Mouse (Mus musculus) kidney, adult 2 months (tissue): ENCODE data around the gene Nxf1.

Experiments
- CTCF ChIP-seq: fragments of 200-500 bp; conservative IDR thresholded peaks from 2 replicates; pipeline ENCODE4 v1.5.1; 2011; ENCODE audit warnings: low read depth, mild to moderate bottlenecking, control low read depth, low read length, moderate library complexity, mixed read lengths; ENCODE audit not compliant: insufficient read depth, insufficient read length
- POLR2A ChIP-seq: fragments of 200-500 bp; IDR thresholded peaks from one replicate; pipeline ENCODE4 v1.6.1; 2011; ENCODE audit warnings: low read depth, low read length, control low read depth

DNA sequence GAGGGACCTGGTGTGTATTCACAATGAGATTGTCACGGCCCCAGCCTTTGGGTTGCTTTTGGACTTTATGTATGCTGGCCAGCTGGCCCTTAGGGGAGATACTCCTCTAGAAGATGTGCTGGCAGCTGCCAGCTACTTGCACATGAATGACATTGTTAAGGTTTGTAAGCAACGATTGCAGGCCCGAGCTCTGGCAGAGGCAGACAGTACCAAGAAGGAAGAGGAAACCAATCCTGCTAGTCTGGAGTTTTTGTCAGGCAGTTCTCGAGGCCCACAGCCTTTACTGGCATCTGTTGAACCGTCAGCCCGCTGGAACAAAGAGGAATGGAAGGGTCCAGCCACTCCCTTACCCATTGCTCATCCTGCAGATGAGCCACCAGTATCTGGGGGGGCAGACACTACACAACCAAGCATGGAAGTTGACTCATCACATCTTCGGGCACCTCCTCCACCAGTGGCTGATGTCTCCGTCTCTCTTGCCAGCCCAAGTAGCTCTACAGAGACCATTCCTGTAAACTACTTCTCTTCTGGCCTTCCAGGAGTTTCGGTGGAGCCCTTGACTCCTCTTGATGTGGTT lies 46.4 kb downstream of the Nxf1 start:
- no peak for TF ChIP-seq CTCF
- TF ChIP-seq POLR2A, result no peak
